Mouse (Mus musculus) midbrain, postnatal 0 days (tissue): ENCODE data around the gene 0610040J01Rik. TPM values are rescaled to one million over a fixed set of nuclear protein-coding genes. Genes with fewer than 3 reads are reported as not detected.

ENCODE experiments used
- ATAC-seq: fragments of 200-750 bp; cut with Nextera tagmentation; 2 replicates; pipeline ENCODE4 v1.8.0; 2017; ENCODE audit warnings: moderate number of reproducible peaks, mild to moderate bottlenecking, moderate TSS enrichment, moderate library complexity; ENCODE audit not compliant: low FRiP score
- DNase-seq: peaks from one replicate; pipeline ENCODE4 v3.0.0-alpha.2; 2015; ENCODE audit warnings: low spot score
- H3K27ac ChIP-seq: fragments of 300-500 bp; sonication (generic); 2 replicates; pipeline ENCODE4 v1.5.1; 2014; ENCODE audit warnings: low read depth, mild to moderate bottlenecking, low read length, mixed read lengths
- H3K27me3 ChIP-seq: fragments of 300-500 bp; sonication (generic); 2 replicates; pipeline ENCODE4 v1.6.1; 2014; ENCODE audit warnings: low read length, control low read depth, mixed read lengths; ENCODE audit not compliant: insufficient read depth
- H3K36me3 ChIP-seq: fragments of 300-500 bp; sonication (generic); 2 replicates; pipeline ENCODE4 v1.6.1; 2014; ENCODE audit warnings: low read length, control low read depth, mixed read lengths; ENCODE audit not compliant: insufficient read depth
- H3K4me1 ChIP-seq: fragments of 300-500 bp; sonication (generic); 2 replicates; pipeline ENCODE4 v1.6.1; 2014; ENCODE audit warnings: mild to moderate bottlenecking, control low read depth, antibody characterized with exemption, low read length, mixed read lengths; ENCODE audit not compliant: insufficient read depth
- H3K4me2 ChIP-seq: fragments of 300-500 bp; sonication (generic); 2 replicates; pipeline ENCODE4 v1.6.1; 2014; ENCODE audit warnings: low read depth, mild to moderate bottlenecking, low read length, mixed read lengths; ENCODE audit not compliant: poor library complexity, severe bottlenecking
- H3K4me3 ChIP-seq: fragments of 300-500 bp; sonication (generic); 2 replicates; pipeline ENCODE4 v1.5.1; 2014; ENCODE audit warnings: low read depth, mild to moderate bottlenecking, low read length, moderate library complexity
- H3K9ac ChIP-seq: fragments of 300-500 bp; sonication (generic); replicated peaks from 2 replicates; pipeline ENCODE4 v1.6.1; 2014; ENCODE audit warnings: mild to moderate bottlenecking, low read length, moderate library complexity, mixed read lengths; ENCODE audit not compliant: poor library complexity, severe bottlenecking
- H3K9me3 ChIP-seq: fragments of 300-500 bp; sonication (generic); 2 replicates; pipeline ENCODE4 v1.6.1; 2016; ENCODE audit warnings: low read length, control low read depth
- CTCF ChIP-seq: IDR thresholded peaks from 2 replicates; pipeline ENCODE4 v1.5.1; 2016; ENCODE audit warnings: antibody characterized with exemption, mild to moderate bottlenecking
- WGBS: fragments of 180-500 bp; shearing (Covaris S2); extraction: QIAGEN DNeasy Blood & Tissue Kit; methylation state at CpG from one replicate; pipeline ENCODE4 v1.1.7; 2014; 5-methylcytosine and 5-hydroxymethylcytosine counted together
- polyA plus RNA-seq: library from polyadenylated mRNA; unstranded; fragments of >200 nt; fragmentation: Nextera tagmentation; extraction: Ambion mirVana; gene quantifications from 2 replicates; pipeline ENCODE4 v1.2.1, GENCODE M21; 2015
- total RNA-seq: library from RNA; depleted of rRNA; stranded (reverse); fragments of >200 nt; gene quantifications from 2 replicates; pipeline ENCODE4 v1.2.3, GENCODE M21; 2014; rRNA removed

The 0610040J01Rik gene
- total and polyA plus RNA-seq, 2 experiments from 2014 or later, result 0.93 to 3.2 TPM

DNA sequence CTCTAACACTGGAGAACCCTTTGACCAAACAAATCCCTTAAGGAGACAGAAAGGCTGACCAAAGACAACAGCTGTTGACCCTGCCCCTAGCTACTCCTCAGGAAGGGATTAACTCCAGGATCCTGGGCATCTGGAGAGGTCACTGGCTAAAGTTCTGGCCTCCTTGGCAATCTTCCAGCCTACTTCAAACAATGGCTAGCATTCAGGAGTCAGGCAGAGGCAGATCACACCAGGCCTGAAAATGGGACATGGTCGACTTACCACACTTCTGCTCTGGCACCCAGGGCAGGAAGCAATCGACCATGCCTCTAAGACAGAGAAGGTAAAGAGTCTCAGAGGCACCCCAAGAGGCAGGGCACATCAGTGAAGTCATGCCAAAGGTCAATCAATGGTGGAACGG is 137.0 kb downstream of the 0610040J01Rik start:
- Histone ChIP-seq H3K4me3 (no peak overlapping the region), H3K27ac (no peak overlapping the region), H3K27me3 (no peaks in the 10 kb centered on the region), H3K4me1 (no peaks in the 10 kb centered on the region), H3K4me2 (no peak overlapping the region), H3K36me3 (no peaks in the 10 kb centered on the region), H3K9ac (no peak overlapping the region), H3K9me3 (no peaks in the 10 kb centered on the region)
- ATAC-seq, result no peak
- DNase-seq, result no peak
- no peak for TF ChIP-seq CTCF
- WGBS, result 15% methylated on average over 3 of the region's 3 CpGs

Other genes with a start within 250 kb of the 0610040J01Rik start
- gene Nwd2, start 163.3 kb upstream of the 0610040J01Rik start, total RNA-seq, result 20.7 and 21.0 TPM in 2 replicates
- 9.1 and 13.7 TPM in 2 replicates for gene Nwd2, start 163.3 kb upstream of the 0610040J01Rik start, polyA plus RNA-seq
- gene Rell1, start 156.5 kb downstream of the 0610040J01Rik start, total RNA-seq, result 3.1 and 5.2 TPM in 2 replicates
- gene Rell1, start 156.5 kb downstream of the 0610040J01Rik start, polyA plus RNA-seq, result 7.0 and 7.3 TPM in 2 replicates